Mouse (Mus musculus) lung, postnatal 0 days (tissue): ENCODE measurements around the gene Slc45a1. TPM values are rescaled to one million over a fixed set of nuclear protein-coding genes. Genes with fewer than 3 reads are reported as not detected.

Source experiments
- ATAC-seq: fragments of 200-750 bp; cut with Nextera tagmentation; 2 replicates; pipeline ENCODE4 v1.8.0; 2017; ENCODE audit warnings: moderate library complexity
- DNase-seq: peaks from one replicate; pipeline ENCODE4 v3.0.0-alpha.2; 2016; ENCODE audit warnings: low spot score
- H3K27ac ChIP-seq: fragments of 300-500 bp; sonication (generic); 2 replicates; pipeline ENCODE4 v1.5.1; 2014; ENCODE audit warnings: antibody characterized with exemption, mild to moderate bottlenecking, low read length, mixed read lengths
- H3K27me3 ChIP-seq: fragments of 300-500 bp; sonication (generic); replicated peaks from 2 replicates; pipeline ENCODE4 v1.6.1; 2014; ENCODE audit warnings: low read length, mixed read lengths; ENCODE audit not compliant: insufficient read depth
- H3K36me3 ChIP-seq: fragments of 300-500 bp; sonication (generic); 2 replicates; pipeline ENCODE4 v1.6.1; 2014; ENCODE audit warnings: low read length, mixed read lengths; ENCODE audit not compliant: insufficient read depth
- H3K4me1 ChIP-seq: fragments of 300-500 bp; sonication (generic); 2 replicates; pipeline ENCODE4 v1.6.1; 2014; ENCODE audit warnings: antibody characterized with exemption, low read depth, low read length, mixed read lengths; ENCODE audit not compliant: insufficient read depth
- H3K4me2 ChIP-seq: fragments of 300-500 bp; sonication (generic); replicated peaks from 2 replicates; pipeline ENCODE4 v1.6.1; 2014; ENCODE audit warnings: low read depth, mild to moderate bottlenecking, low read length, moderate library complexity, mixed read lengths
- H3K4me3 ChIP-seq: fragments of 300-500 bp; sonication (generic); 2 replicates; pipeline ENCODE4 v1.5.1; 2014; ENCODE audit warnings: low read depth, low read length
- H3K9ac ChIP-seq: fragments of 300-500 bp; sonication (generic); replicated peaks from 2 replicates; pipeline ENCODE4 v1.6.1; 2014; ENCODE audit warnings: low read depth, mild to moderate bottlenecking
- H3K9me3 ChIP-seq: fragments of 300-500 bp; sonication (generic); 2 replicates; pipeline ENCODE4 v1.6.1; 2016; ENCODE audit warnings: low read length, mixed read lengths
- CTCF ChIP-seq: IDR thresholded peaks from 2 replicates; pipeline ENCODE4 v1.5.1; 2016; ENCODE audit warnings: antibody characterized with exemption, mild to moderate bottlenecking
- EP300 ChIP-seq: IDR thresholded peaks from 2 replicates; pipeline ENCODE4 v1.6.1; 2016; ENCODE audit warnings: antibody characterized with exemption, mild to moderate bottlenecking, control low read depth
- WGBS: fragments of 180-500 bp; shearing (Covaris S2); extraction: QIAGEN DNeasy Blood & Tissue Kit; methylation state at CpG from one replicate; pipeline ENCODE4 v1.1.7; 2014; 5-methylcytosine and 5-hydroxymethylcytosine counted together
- polyA plus RNA-seq: library from polyadenylated mRNA; unstranded; fragments of >200 nt; fragmentation: Nextera tagmentation; extraction: Ambion mirVana; gene quantifications from 2 replicates; pipeline ENCODE4 v1.2.1, GENCODE M21; 2015

The Slc45a1 gene
- polyA plus RNA-seq, 1 experiment from 2014 or later = 0.04 TPM

DNA sequence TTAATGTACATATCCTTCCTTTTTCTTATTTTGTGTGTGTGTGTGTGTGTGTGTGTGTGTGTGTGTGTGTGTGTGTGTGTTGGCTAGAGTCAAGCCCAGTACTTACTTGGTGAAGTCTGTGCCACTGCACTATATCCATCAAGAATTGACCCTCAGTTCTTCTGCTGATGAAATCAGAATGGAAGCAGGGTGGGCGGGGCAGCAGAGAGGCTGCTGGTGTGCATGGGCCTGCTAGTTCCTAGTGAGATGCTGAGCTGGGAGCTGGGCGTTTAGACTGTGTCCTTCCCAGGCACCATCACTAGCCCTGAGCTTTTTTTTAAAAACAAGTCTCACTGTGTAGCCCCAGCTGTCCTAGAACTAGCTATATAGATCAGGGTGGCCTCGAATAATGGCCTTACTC is 56.9 kb downstream of the Slc45a1 start:
- Histone ChIP-seq H3K27ac (no peak overlapping the region), H3K4me2 (no peak overlapping the region), H3K4me1 (peaks cover 28% of the 10 kb centered on the region; the same call in 1 of the 2 replicates), H3K9me3 (no peaks in the 10 kb centered on the region), H3K4me3 (no peak overlapping the region), H3K36me3 (no peaks in the 10 kb centered on the region), H3K27me3 (no peaks in the 10 kb centered on the region), H3K9ac (no peak overlapping the region)
- TF ChIP-seq EP300 = no peak
- TF ChIP-seq CTCF = no peak
- 61% methylated on average over 3 of the region's 3 CpGs for WGBS
- DNase-seq (no peak), ATAC-seq (no peak)

DNA sequence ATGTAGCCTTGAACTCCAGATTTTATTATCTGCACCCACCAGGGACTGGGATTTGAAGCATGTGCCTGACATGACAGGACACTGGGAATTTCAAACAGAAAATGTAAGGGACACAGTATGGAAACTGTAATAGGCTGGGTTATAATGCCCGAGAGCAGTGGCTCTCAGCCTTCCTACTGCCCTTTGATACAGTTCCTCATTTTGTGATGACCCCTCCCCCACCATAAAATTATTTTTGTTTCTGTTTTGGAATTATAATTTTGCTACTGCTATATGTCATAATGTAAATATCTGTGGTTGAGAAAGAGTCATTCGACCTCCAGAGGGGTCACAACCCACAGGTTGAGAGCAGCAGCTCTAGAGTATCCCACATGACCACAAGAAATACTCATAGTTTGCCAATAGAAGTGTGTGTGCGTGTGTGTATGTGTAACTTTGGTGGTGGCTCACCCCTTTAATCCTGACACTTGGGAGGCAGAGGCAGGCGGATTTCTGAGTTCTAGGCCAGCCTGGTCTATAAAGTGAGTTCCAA is 57.6 kb downstream of the Slc45a1 start:
- no peak overlapping the region for H3K9ac ChIP-seq
- no peaks in the 10 kb centered on the region for H3K9me3 ChIP-seq
- no peaks in the 10 kb centered on the region for H3K36me3 ChIP-seq
- WGBS = 85% methylated on average over 4 of the region's 4 CpGs
- no peak for DNase-seq
- H3K4me3 ChIP-seq = no peak overlapping the region
- peaks cover 25% of the 10 kb centered on the region; the same call in 1 of the 2 replicates for H3K4me1 ChIP-seq
- no peak for ATAC-seq
- H3K4me2 ChIP-seq = no peak overlapping the region
- TF ChIP-seq CTCF (no peak), EP300 (no peak)
- H3K27ac ChIP-seq = no peak overlapping the region
- no peaks in the 10 kb centered on the region for H3K27me3 ChIP-seq

DNA sequence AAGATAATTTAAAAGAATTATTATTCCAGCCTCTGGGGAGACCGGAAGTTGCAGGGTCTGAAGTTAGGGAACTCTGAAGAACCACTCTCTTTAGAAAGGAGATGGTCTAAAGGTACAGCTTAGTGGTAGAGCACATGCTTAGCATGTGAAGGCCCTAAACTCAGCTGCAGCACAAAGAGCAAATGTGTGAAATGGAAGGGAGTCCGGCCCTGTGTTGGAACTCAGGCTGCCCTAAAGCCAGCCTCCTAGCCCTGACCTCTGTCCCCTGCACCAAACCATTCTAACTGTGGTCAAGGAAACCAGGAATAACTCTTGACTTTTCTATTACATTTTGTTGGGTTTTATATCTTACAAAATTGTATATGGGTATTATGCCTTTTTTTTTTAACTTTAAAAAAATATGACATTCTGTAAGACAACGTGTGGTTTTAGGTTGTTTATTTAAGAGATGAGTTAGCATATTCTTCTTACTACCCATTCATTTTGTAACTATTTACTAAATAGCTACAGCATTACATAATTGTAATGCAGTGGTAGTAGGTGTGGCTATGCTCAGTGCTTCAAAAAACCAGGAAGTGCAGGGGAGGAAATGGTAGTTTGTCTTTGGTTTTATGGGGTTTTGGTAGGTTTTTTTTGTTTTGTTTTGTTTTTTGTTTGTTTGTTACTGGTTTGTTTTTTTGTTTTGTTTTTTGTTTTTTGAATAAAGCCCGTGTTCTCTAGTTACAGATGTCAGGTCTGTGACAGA is 58.3 kb downstream of the Slc45a1 start:
- Histone ChIP-seq H3K4me2 (no peak overlapping the region), H3K9ac (no peak overlapping the region), H3K4me1 (peaks cover 25% of the 10 kb centered on the region; the same call in 1 of the 2 replicates), H3K9me3 (no peaks in the 10 kb centered on the region), H3K4me3 (no peak overlapping the region), H3K27me3 (no peaks in the 10 kb centered on the region), H3K36me3 (no peaks in the 10 kb centered on the region), H3K27ac (no peak overlapping the region)
- no peak for ATAC-seq
- WGBS = 49% methylated on average over 4 of the region's 4 CpGs
- peak; percentile 62 for DNase-seq
- no peak for TF ChIP-seq EP300
- no peak for TF ChIP-seq CTCF

DNA sequence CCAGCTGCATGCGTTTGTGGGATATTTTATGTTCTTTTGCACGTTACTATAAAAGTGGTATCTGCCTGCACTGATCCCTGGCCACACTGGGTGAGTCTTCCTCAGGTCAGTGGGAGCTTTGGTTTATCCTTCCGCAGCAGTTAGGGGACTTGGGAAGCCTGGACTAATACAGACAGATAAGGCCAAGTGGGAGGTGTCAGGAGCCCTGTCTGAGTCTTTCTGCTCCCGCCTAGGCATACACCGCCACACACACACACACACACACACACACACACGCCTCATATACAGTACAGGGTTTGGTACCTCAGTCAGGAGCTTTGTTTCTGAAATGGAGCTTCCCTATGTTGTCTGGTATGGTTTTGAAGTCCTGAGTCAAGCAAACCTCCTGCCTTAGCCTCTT is 59.9 kb downstream of the Slc45a1 start:
- Histone ChIP-seq H3K27ac (no peak overlapping the region), H3K9ac (no peak overlapping the region)
- ATAC-seq = no peak

DNA sequence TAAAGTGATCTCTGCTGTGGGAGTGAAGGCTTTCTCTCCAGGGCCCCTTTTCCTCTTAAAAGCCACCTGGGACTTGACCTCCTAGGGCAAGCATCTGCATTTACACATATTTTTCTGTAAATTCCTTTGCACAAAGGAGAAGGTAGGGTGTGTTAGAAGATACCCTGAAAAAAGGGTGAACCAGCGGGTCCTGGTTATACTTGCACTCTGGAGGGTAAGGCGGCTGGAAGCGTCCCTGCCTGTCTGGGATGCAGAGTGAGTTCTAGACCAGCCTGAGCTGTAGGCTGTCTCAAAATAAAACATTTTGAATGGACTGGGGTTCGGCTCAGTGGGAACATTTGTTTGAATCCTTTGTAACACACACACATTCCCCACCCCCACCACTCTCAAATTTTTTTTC is 60.4 kb downstream of the Slc45a1 start:
- no peak overlapping the region for H3K27ac ChIP-seq
- no peaks in the 10 kb centered on the region for H3K36me3 ChIP-seq
- H3K4me3 ChIP-seq = no peak overlapping the region
- H3K4me2 ChIP-seq = no peak overlapping the region
- H3K9me3 ChIP-seq = no peaks in the 10 kb centered on the region
- WGBS = 41% methylated on average over 4 of the region's 4 CpGs
- DNase-seq (no peak), ATAC-seq (no peak)
- H3K4me1 ChIP-seq = peaks cover 28% of the 10 kb centered on the region; the same call in 1 of the 2 replicates
- H3K9ac ChIP-seq = no peak overlapping the region
- no peaks in the 10 kb centered on the region for H3K27me3 ChIP-seq
- no peak for TF ChIP-seq EP300
- no peak for TF ChIP-seq CTCF

More for the DNA sequence above, 59.9 kb downstream of the Slc45a1 start:
- Histone ChIP-seq H3K36me3 (no peaks in the 10 kb centered on the region), H3K4me2 (no peak overlapping the region), H3K9me3 (no peaks in the 10 kb centered on the region), H3K27me3 (no peaks in the 10 kb centered on the region), H3K4me3 (no peak overlapping the region), H3K4me1 (peaks cover 31% of the 10 kb centered on the region; the same call in 1 of the 2 replicates)
- TF ChIP-seq CTCF (no peak), EP300 (no peak)
- 49% methylated on average over 6 of the region's 6 CpGs for WGBS
- DNase-seq = no peak

DNA sequence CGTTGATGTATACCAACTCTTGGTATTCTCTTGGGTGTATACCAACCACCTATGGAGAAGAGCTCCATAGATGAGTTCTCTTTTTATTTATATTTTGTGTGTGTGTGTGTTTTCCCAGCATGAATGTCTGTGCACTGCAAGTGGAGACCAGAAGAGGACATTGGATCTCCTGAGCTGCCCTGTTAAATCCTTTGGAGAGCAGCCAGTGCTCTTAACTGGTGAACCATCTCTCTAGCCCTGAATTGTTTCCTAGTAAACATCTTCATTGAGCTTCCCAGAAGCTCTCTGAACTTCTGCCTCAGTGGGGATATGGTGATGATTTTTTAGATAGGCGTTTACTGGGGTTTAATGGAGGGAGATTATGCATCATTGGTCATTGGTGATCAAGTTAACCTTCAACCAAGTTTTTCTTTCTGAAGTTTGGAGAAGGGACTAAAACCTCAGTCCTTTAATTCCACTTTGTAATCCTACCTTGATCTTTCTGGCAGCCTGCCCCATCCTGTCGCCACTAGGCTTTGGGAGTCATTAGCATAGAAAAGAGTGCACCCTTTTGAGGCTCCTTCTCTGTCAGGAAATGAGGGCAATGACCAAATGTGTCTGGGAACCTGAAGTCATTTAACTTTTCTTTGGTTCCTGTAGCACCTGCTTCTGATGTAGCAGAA is 61.2 kb downstream of the Slc45a1 start:
- DNase-seq (no peak), ATAC-seq (no peak)
- Histone ChIP-seq H3K27me3 (no peaks in the 10 kb centered on the region), H3K4me3 (no peak overlapping the region), H3K4me2 (no peak overlapping the region), H3K9me3 (no peaks in the 10 kb centered on the region), H3K27ac (0 out of 2 replicates have a peak overlapping the region, but pooled peaks have one; percentile 2), H3K9ac (no peak overlapping the region), H3K36me3 (no peaks in the 10 kb centered on the region), H3K4me1 (peaks cover 27% of the 10 kb centered on the region; the same call in 1 of the 2 replicates)
- no peak for TF ChIP-seq EP300
- no peak for TF ChIP-seq CTCF
- WGBS = 32% methylated on average over 3 of the region's 3 CpGs
